17 mouse cellular contexts compared by ENCODE assay signal in genomic region chr15:28560035-28560434, GRCm38 (mm10).
DNase-seq lines count a peak whose midpoint lies in the region.
"Had no signal": no experiment of that assay in that cellular context is flagged by ENCODE, and none has a peak within 500 bp of the region (broad histone marks: within the 10 kb centered on the region; RNA-seq: fewer than 3 reads in every experiment).

No protein-coding gene starts in this region.

- peak; percentile 50 to 63 for DNase-seq in frontal cortex, adult 2 months (ENCODE audit: extremely low spot score in 1 of 2, low spot score in 1 of 2)
- no peak for DNase-seq in frontal cortex, postnatal 10 days (ENCODE audit: low spot score in 2 of 2)
- peak; percentile 36 for DNase-seq in right cerebral cortex, adult 18-20 months
- no peak for DNase-seq in right cerebral cortex, postnatal 4 days
- peak; percentile 51 for DNase-seq in layer of hippocampus, adult 9-11 months
- no peak for DNase-seq in adrenal gland, adult (ENCODE audit: inconsistent age in 2 of 2, low spot score in 1 of 2)
- no peak for DNase-seq in cerebellum, postnatal 25 days
- DNase-seq: adrenal gland, postnatal 36 days; cerebellum, adult 11-12 months; cerebellum, postnatal 10 days; gastrocnemius, postnatal 10 days; heart, adult 11 months; kidney, adult 9 months; kidney, postnatal 14 days; liver, postnatal 0 days; spleen, adult 18-20 months; thymus, postnatal 14 days had no signal

Comparison
In these comparisons a context has a peak if more than half of its experiments do, and no peak if none do; other contexts are left out.
1. DNase-seq: peak in frontal cortex, adult 2 months (2 of 2), right cerebral cortex, adult 18-20 months (single experiment) and layer of hippocampus, adult 9-11 months (single experiment); none in frontal cortex, postnatal 10 days (0 of 2), right cerebral cortex, postnatal 4 days (single experiment), adrenal gland, adult (0 of 2) and cerebellum, postnatal 25 days (0 of 2).